Mouse (Mus musculus) neural tube, embryonic 14.5 days (tissue): ENCODE measurements around the gene Nat8f5. TPM values are rescaled to one million over a fixed set of nuclear protein-coding genes. Genes with fewer than 3 reads are reported as not detected.
"Not testable (repeated sequence)": the region's sequence is repeated elsewhere in the genome, so short reads cannot be mapped to it uniquely, and the experiment has no call there.

Experiments used
- ATAC-seq: fragments of 200-750 bp; cut with Nextera tagmentation; 2 replicates; pipeline ENCODE4 v1.8.0; 2017; ENCODE audit warnings: low read depth, mild to moderate bottlenecking, moderate TSS enrichment, moderate library complexity
- H3K27ac ChIP-seq: fragments of 300-500 bp; sonication (generic); 2 replicates; pipeline ENCODE4 v1.5.1; 2014; ENCODE audit warnings: low read depth, mild to moderate bottlenecking, control low read depth, low read length, moderate library complexity, mixed read lengths
- H3K27me3 ChIP-seq: fragments of 300-500 bp; sonication (generic); 2 replicates; pipeline ENCODE4 v1.6.1; 2014; ENCODE audit warnings: low read length; ENCODE audit not compliant: control insufficient read depth, insufficient read depth
- H3K36me3 ChIP-seq: fragments of 300-500 bp; sonication (generic); 2 replicates; pipeline ENCODE4 v1.6.1; 2014; ENCODE audit warnings: low read length, mixed read lengths; ENCODE audit not compliant: control insufficient read depth, insufficient read depth
- H3K4me1 ChIP-seq: fragments of 300-500 bp; sonication (generic); 2 replicates; pipeline ENCODE4 v1.6.1; 2014; ENCODE audit warnings: low read length; ENCODE audit not compliant: control insufficient read depth, insufficient read depth
- H3K4me2 ChIP-seq: fragments of 300-500 bp; sonication (generic); 2 replicates; pipeline ENCODE4 v1.6.1; 2014; ENCODE audit warnings: mild to moderate bottlenecking, low read depth, low read length, control low read depth
- H3K4me3 ChIP-seq: fragments of 300-500 bp; sonication (generic); 2 replicates; pipeline ENCODE4 v1.5.1; 2014; ENCODE audit warnings: low read depth, low read length, control low read depth, mixed read lengths
- H3K9ac ChIP-seq: fragments of 300-500 bp; sonication (generic); replicated peaks from 2 replicates; pipeline ENCODE4 v1.6.1; 2014; ENCODE audit warnings: low read depth, mild to moderate bottlenecking, control low read depth, low read length, mixed read lengths
- H3K9me3 ChIP-seq: fragments of 300-500 bp; sonication (generic); 2 replicates; pipeline ENCODE4 v1.6.1; 2016; ENCODE audit warnings: low read length; ENCODE audit not compliant: control insufficient read depth
- WGBS: fragments of 180-500 bp; shearing (Covaris S2); extraction: QIAGEN DNeasy Blood & Tissue Kit; methylation state at CpG from one replicate; pipeline ENCODE4 v1.1.7; 2014; 5-methylcytosine and 5-hydroxymethylcytosine counted together
- polyA plus RNA-seq: library from polyadenylated mRNA; unstranded; fragments of >200 nt; fragmentation: Nextera tagmentation; extraction: Ambion mirVana; gene quantifications from 2 replicates; pipeline ENCODE4 v1.2.1, GENCODE M21; 2014

Gene Nat8f5
- not detected in 2 replicates for polyA plus RNA-seq

DNA sequence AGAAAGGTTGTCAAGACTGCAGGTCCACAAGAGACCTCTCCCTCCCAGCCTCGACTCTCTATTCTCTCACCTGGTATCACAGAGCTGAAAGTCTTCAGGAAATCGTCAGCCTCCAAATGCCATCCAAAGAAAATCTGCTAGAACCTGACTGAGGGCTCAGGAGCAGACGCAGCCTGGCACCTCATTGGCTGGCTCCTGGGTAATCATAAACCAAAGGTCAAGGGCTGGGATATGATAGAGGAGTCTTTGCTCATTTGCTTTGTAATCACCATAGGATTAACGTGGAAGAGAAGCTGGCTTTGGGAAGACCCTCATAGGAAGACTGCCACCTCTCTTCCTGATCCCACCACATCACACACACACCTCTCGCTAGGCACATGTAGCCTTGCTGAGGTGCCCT lies at the start of gene Nat8f5, which contains the start of gene Nat8f6:
Gene Nat8f5, minus strand, starts transcription at position 136 of the 400 bp plus-strand sequence.
Gene Nat8f6, minus strand, starts transcription at position 118 of the 400 bp plus-strand sequence.
- Histone ChIP-seq H3K4me1 (no peaks in the 10 kb centered on the region), H3K27ac (no peak within 1 kb of the TSS), H3K9me3 (no peaks in the 10 kb centered on the region), H3K4me3 (no peak within 1 kb of the TSS), H3K4me2 (no peak within 1 kb of the TSS), H3K27me3 (no peaks in the 10 kb centered on the region), H3K9ac (no peak within 1 kb of the TSS), H3K36me3 (no peaks in the 10 kb centered on the region)
- WGBS, result 93% methylated on average over 5 of the region's 5 CpGs
- no peak for ATAC-seq

DNA sequence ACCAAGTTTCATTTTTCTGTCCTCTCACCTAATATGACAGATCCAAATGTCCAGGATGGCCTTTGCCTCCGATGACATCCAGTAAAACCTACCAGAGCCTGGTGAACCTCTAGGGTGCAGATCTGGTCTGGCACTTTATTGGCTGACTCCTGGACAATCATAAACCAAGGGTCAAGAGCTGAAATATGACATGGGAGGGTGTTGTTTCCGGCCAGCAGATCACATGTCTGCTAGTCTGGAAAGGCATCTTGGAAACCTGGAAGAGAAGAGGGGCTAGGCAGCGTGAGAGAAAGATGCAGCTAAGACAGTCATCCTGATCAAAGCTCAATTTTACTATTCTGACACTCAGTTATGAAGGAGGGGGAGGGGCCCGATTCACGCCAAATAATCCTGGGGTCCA lies 48.2 kb upstream of the Nat8f5 start, which contains the start of gene Nat8f2:
Gene Nat8f2, minus strand, starts transcription at position 153 of the 400 bp plus-strand sequence.
- ATAC-seq, H3K4me1 ChIP-seq, H3K9me3 ChIP-seq, H3K4me2 ChIP-seq, H3K9ac ChIP-seq, H3K27ac ChIP-seq, H3K27me3 ChIP-seq, H3K36me3 ChIP-seq, H3K4me3 ChIP-seq: not testable (repeated sequence)
- WGBS, result 91% methylated on average over 5 of the region's 5 CpGs

DNA sequence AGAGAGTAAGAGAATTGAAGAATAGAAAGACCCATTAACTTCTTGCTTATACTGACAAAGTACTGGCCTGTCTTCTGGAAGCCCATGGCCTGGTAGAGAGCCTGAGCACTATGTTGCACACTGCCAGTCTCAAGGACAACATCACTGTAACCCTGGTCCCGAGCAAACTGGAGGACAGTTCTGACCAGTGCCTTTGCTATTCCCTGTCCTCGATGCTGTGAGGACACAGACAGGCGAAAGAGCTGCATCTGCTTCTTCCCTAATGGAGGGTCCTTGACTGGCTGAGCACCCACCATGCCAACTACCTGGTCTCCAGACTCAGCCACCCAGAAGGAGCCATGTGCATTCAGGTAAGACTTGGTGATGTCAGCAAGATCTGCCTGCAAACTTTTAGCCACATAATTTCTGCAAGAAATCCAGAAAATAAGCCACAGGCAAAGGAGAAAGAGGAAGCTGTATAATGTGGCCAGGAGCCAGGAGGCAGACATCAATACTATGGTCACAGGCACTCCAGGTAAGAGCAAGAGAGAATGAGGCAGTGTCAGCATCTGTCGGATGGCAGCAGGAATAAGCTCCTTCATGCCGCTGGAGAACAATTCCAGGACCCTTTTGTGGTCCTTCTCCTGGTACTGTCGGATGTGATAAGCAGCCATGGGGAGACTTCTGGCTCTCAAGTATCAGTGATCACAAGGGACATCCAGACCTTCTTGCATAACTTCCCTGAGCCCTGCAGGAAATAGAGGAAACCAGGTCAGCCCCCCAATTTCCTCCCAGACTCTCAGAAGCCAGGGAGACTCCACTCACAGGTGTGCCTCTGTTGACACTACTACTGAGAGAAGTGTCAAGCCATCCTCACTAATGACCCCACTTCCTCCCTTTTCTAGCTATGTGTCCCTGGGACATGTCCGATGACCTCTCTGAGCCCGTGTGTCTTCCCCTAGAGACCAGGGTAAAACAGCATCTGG lies 47.2 kb upstream of the Nat8f5 start:
- ATAC-seq, result no peak
- no peaks in the 10 kb centered on the region for H3K9me3 ChIP-seq
- no peaks in the 10 kb centered on the region for H3K36me3 ChIP-seq
- no peak overlapping the region for H3K9ac ChIP-seq
- H3K27me3 ChIP-seq, result no peaks in the 10 kb centered on the region
- no peak overlapping the region for H3K4me3 ChIP-seq
- H3K4me2 ChIP-seq, result no peak overlapping the region
- H3K4me1 ChIP-seq, result no peaks in the 10 kb centered on the region
- no peak overlapping the region for H3K27ac ChIP-seq
- 88% methylated on average over 8 of the region's 8 CpGs for WGBS

DNA sequence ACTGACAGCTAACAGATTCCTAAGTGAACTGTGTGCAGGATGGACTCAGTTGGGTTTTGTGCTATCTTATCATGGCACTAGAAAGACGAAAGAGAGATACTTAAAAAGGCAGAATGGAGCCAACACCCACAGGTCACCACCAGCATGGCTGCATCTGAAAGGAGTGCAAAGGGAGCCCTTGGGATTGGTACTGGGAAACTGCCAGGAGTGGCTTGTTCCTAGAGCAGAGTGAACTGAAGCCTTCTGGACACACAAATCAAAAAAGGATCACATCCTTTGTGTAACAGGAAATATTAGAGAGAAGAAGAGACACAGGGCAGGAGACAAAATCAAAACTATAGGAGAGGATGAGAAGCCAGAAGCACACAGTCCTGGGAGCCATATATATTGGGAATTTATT lies 46.2 kb upstream of the Nat8f5 start:
- not testable (repeated sequence) for H3K9me3 ChIP-seq, ATAC-seq, H3K36me3 ChIP-seq, H3K27ac ChIP-seq, H3K4me3 ChIP-seq, H3K9ac ChIP-seq, H3K4me1 ChIP-seq, H3K27me3 ChIP-seq, H3K4me2 ChIP-seq
- WGBS, result 81% methylated on average over 1 of the region's 1 CpGs

DNA sequence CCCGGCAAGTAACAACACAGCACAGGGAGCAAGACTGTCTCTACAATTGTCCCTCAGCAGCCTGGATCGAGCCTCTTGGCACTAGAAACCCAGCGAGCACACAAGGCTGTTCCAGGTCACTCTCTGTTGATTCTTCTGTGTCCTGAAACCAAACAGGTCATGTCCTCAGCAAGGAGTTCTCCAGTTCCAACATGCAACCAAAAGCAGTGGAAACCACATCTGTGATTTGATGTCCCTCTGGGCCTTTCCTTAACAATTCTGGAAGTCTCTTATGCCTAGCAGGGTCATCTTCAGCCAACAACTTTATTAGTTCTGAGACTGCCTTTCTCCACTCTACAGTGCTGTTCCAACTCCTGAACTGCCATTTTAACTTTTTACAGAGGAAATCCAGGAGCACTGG lies 45.4 kb upstream of the Nat8f5 start:
- not testable (repeated sequence) for H3K27me3 ChIP-seq, H3K4me1 ChIP-seq, H3K9ac ChIP-seq, H3K4me3 ChIP-seq, H3K4me2 ChIP-seq, ATAC-seq, H3K36me3 ChIP-seq, H3K27ac ChIP-seq, H3K9me3 ChIP-seq
- WGBS, result 87% methylated on average over 3 of the region's 3 CpGs

DNA sequence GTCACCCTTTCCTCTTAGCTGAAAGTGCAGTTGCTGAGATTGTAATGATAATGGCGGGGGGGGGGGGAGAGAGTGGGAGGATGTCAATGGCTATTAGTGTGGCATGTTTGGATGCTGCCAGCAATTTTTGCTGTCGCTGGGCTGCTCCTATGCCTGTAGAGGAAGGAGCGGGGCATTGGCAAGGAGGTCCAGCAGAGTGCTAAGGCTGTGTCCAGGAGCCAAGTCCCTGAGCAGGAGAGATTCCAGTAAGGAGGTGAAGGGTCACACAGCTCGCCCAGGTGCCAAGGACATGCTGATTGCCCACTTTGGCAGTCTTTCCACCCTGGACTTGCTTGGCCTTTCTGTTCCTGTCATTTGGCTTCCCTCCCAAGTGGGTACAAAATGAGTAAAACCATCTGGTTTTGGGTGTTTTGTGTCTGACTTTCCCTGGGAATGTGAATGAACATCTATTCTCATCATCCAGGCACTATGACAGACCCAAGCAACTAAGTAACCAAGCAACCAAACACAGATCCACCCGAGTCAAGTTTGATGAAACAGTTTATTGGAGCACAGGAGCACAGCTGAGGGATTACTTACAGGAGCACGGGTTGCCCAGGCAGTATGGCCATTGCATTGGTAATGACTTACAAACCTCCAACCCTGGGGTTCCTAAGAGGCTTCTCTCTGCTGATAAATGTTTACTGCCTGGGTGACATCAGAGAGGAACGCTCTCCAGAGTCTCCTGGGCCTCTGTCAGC lies 44.3 kb upstream of the Nat8f5 start:
- H3K27ac ChIP-seq, H3K27me3 ChIP-seq, H3K9ac ChIP-seq, H3K4me3 ChIP-seq, H3K9me3 ChIP-seq, H3K4me1 ChIP-seq, H3K4me2 ChIP-seq, H3K36me3 ChIP-seq, ATAC-seq: not testable (repeated sequence)
- 58% methylated on average over 6 of the region's 7 CpGs for WGBS

DNA sequence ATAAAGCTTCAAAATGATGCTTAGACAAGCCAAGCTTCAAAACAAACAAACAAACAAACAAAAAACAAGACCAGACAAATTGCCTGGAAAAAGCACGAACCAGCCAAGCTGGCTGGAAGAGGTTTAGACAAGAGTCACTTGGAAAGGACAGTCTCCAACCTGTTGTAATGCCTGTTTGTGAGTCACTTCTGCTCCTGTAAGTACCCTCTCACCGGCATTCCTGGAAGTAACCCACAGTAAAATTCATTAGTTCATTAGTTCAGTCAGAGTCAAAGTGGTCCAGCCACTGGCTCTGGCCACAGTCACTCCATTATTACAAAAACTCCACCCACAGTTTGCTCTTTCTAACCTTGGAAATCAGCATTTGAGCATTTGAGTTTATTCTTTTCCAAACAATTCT lies 43.1 kb upstream of the Nat8f5 start:
- no peaks in the 10 kb centered on the region for H3K9me3 ChIP-seq
- no peak for ATAC-seq
- no peak overlapping the region for H3K4me3 ChIP-seq
- no peaks in the 10 kb centered on the region for H3K27me3 ChIP-seq
- 98% methylated on average over 2 of the region's 2 CpGs for whole genome bisulfite sequencing
- no peaks in the 10 kb centered on the region for H3K4me1 ChIP-seq
- H3K4me2 ChIP-seq, result no peak overlapping the region
- no peak overlapping the region for H3K9ac ChIP-seq
- no peaks in the 10 kb centered on the region for H3K36me3 ChIP-seq
- no peak overlapping the region for H3K27ac ChIP-seq

DNA sequence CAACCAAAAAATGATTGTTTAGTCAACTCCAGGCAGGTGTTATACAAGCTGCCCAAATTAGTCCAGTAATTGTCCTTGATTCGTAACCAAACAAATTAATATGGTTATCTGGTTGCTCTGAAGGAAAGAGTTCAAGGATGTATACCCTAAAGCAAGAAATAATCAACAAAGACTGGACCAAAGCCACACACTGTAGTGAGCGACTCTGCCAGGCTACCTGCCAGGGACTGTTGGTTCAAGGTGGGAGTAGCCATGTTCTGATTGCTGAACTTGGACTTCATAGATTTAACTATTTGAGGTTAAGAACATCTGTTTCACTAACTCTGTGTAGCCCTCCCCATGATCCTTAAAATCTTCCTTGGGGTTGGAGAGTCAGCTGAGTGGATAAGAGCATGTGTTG lies 42.4 kb upstream of the Nat8f5 start:
- no peaks in the 10 kb centered on the region for H3K36me3 ChIP-seq
- H3K9me3 ChIP-seq, result no peaks in the 10 kb centered on the region
- no peak overlapping the region for H3K9ac ChIP-seq
- no peak overlapping the region for H3K4me2 ChIP-seq
- H3K4me3 ChIP-seq, result no peak overlapping the region
- H3K4me1 ChIP-seq, result no peaks in the 10 kb centered on the region
- WGBS, result 90% methylated on average over 2 of the region's 2 CpGs
- H3K27me3 ChIP-seq, result no peaks in the 10 kb centered on the region
- no peak overlapping the region for H3K27ac ChIP-seq
- no peak for ATAC-seq

DNA sequence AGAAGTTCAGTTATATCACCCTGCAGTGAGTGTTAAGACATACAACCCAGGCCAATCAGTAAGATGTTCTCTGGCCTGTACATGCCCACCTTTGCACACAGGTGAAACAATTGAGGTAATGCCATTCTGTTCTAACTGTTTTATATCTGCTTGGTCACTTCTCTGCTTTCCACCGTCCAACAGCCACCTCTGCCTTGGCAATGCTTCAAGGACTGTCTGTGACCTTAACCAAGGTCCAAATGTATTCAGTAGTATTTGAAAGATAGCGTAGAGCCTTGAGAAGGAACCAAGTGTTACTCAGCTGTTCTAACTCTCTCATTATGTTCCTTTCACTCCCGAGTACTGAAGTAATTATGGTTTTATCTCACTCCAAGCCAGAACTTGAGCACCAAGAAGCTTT lies 41.8 kb upstream of the Nat8f5 start:
- H3K9me3 ChIP-seq, result no peaks in the 10 kb centered on the region
- no peak overlapping the region for H3K4me3 ChIP-seq
- no peak for ATAC-seq
- WGBS, result 83% methylated on average over 3 of the region's 3 CpGs
- no peak overlapping the region for H3K4me2 ChIP-seq
- no peaks in the 10 kb centered on the region for H3K4me1 ChIP-seq
- no peaks in the 10 kb centered on the region for H3K36me3 ChIP-seq
- no peak overlapping the region for H3K9ac ChIP-seq
- no peak overlapping the region for H3K27ac ChIP-seq
- H3K27me3 ChIP-seq, result no peaks in the 10 kb centered on the region
